8 mouse cellular contexts compared by ENCODE assay signal in genomic region chr6:47176157-47176555, GRCm38 (mm10).
A peak's percentile ranks its signal among the peaks of the same experiment; 100 is the strongest.
DNase-seq lines count a peak whose midpoint lies in the region; ATAC-seq lines count a peak whose summit lies in the region.
"Not testable (repeated sequence)": the region's sequence is repeated elsewhere in the genome, so short reads cannot be mapped to it uniquely, and the experiment has no call there.

No protein-coding gene starts in this region.

- peaks cover 20% of the 10 kb centered on the region for H3K4me1 ChIP-seq in forebrain, embryonic 10.5 days
- peaks cover 14% of the 10 kb centered on the region for H3K4me1 ChIP-seq in forebrain, embryonic 15.5 days
- H3K4me1 ChIP-seq in hindbrain, embryonic 11.5 days (replicated peaks; ENCODE audit: control insufficient read depth, insufficient read depth, low read length); hindbrain, embryonic 16.5 days (ENCODE audit: control insufficient read depth, insufficient read depth, low read depth, low read length); limb, embryonic 12.5 days (replicated peaks); midbrain, embryonic 14.5 days (ENCODE audit: control insufficient read depth, insufficient read depth, low read length); neural tube, embryonic 12.5 days: not testable (repeated sequence)

- 0 out of 2 replicates have a peak overlapping the region, but pooled peaks have one; percentile 33 for H3K4me2 ChIP-seq in forebrain, embryonic 15.5 days (replicated peaks)
- H3K4me2 ChIP-seq in hindbrain, embryonic 11.5 days (replicated peaks; ENCODE audit: low read depth, low read length); midbrain, embryonic 14.5 days (ENCODE audit: low read length): not testable (repeated sequence)
- peak overlapping the region; percentile 47 for H3K4me2 ChIP-seq in hindbrain, embryonic 16.5 days (ENCODE audit: low read length)
- 0 out of 2 replicates have a peak overlapping the region, but pooled peaks have one; percentile 35 for H3K4me2 ChIP-seq in limb, embryonic 12.5 days
- peak overlapping the region; percentile 48; the same call in 1 of the 2 replicates for H3K4me2 ChIP-seq in neural tube, embryonic 12.5 days (replicated peaks)

- not testable (repeated sequence) for DNase-seq in forebrain, embryonic 10.5 days (ENCODE audit: extremely low spot score, low spot score); hindbrain, embryonic 11.5 days (ENCODE audit: low spot score); midbrain, embryonic 14.5 days

- H3K9me3 ChIP-seq in forebrain, embryonic 10.5 days; forebrain, embryonic 15.5 days; hindbrain, embryonic 11.5 days (ENCODE audit: control insufficient read depth, low read length); hindbrain, embryonic 16.5 days (ENCODE audit: control insufficient read depth, low read length); limb, embryonic 12.5 days; midbrain, embryonic 14.5 days (ENCODE audit: control insufficient read depth, low read length); neural tube, embryonic 12.5 days: not testable (repeated sequence)

- ATAC-seq in cerebellum, adult (ENCODE audit: insufficient number of reproducible peaks, low FRiP score, low TSS enrichment): 0 out of 2 replicates have a peak, but pooled peaks have one; percentile 3
- ATAC-seq in forebrain, embryonic 15.5 days (replicated peaks): peak; percentile 45
- peak; percentile 23 for ATAC-seq in hindbrain, embryonic 11.5 days (ENCODE audit: low FRiP score)
- not testable (repeated sequence) for ATAC-seq in hindbrain, embryonic 16.5 days; limb, embryonic 12.5 days (ENCODE audit: insufficient number of reproducible peaks, insufficient read depth, low FRiP score, low TSS enrichment, low read depth)
- ATAC-seq in midbrain, embryonic 14.5 days (ENCODE audit: low FRiP score, low TSS enrichment): 0 out of 2 replicates have a peak, but pooled peaks have one; percentile 18
- ATAC-seq in neural tube, embryonic 12.5 days (ENCODE audit: low FRiP score, low read depth): peak; percentile 59

- not testable (repeated sequence) for H3K36me3 ChIP-seq in forebrain, embryonic 10.5 days (replicated peaks); forebrain, embryonic 15.5 days; hindbrain, embryonic 11.5 days (ENCODE audit: control insufficient read depth, insufficient read depth, low read length); hindbrain, embryonic 16.5 days (ENCODE audit: control insufficient read depth, insufficient read depth, low read length); limb, embryonic 12.5 days; midbrain, embryonic 14.5 days (ENCODE audit: control insufficient read depth, insufficient read depth, low read length); neural tube, embryonic 12.5 days

- not testable (repeated sequence) for H3K27me3 ChIP-seq in forebrain, embryonic 10.5 days (ENCODE audit: poor library complexity, severe bottlenecking); forebrain, embryonic 15.5 days; hindbrain, embryonic 11.5 days (ENCODE audit: control insufficient read depth, insufficient read depth, low read length); hindbrain, embryonic 16.5 days (replicated peaks; ENCODE audit: control insufficient read depth, insufficient read depth, low read length); limb, embryonic 12.5 days; midbrain, embryonic 14.5 days (ENCODE audit: control insufficient read depth, insufficient read depth, low read length); neural tube, embryonic 12.5 days (replicated peaks)

- 59% methylated on average over 3 of the region's 3 CpGs for WGBS in forebrain, embryonic 10.5 days
- 39% methylated on average over 3 of the region's 3 CpGs for WGBS in forebrain, embryonic 15.5 days
- 55% methylated on average over 3 of the region's 3 CpGs for WGBS in hindbrain, embryonic 11.5 days
- WGBS in hindbrain, embryonic 16.5 days: 41% methylated on average over 3 of the region's 3 CpGs
- 64% methylated on average over 3 of the region's 3 CpGs for WGBS in limb, embryonic 12.5 days
- WGBS in midbrain, embryonic 14.5 days: 54% methylated on average over 3 of the region's 3 CpGs
- 44% methylated on average over 3 of the region's 3 CpGs for WGBS in neural tube, embryonic 12.5 days

- H3K4me3 ChIP-seq in forebrain, embryonic 10.5 days: peak overlapping the region; percentile 29
- not testable (repeated sequence) for H3K4me3 ChIP-seq in forebrain, embryonic 15.5 days; hindbrain, embryonic 11.5 days (ENCODE audit: low read depth, low read length); hindbrain, embryonic 16.5 days (ENCODE audit: low read length); limb, embryonic 12.5 days (replicated peaks); midbrain, embryonic 14.5 days (replicated peaks; ENCODE audit: low read depth, low read length); neural tube, embryonic 12.5 days

- H3K27ac ChIP-seq in forebrain, embryonic 10.5 days: peak overlapping the region; percentile 58; the same call in 1 of the 2 replicates
- H3K27ac ChIP-seq in forebrain, embryonic 15.5 days (replicated peaks): peak overlapping the region; percentile 63
- not testable (repeated sequence) for H3K27ac ChIP-seq in hindbrain, embryonic 11.5 days (ENCODE audit: low read depth, low read length); hindbrain, embryonic 16.5 days (ENCODE audit: low read depth, low read length); limb, embryonic 12.5 days; neural tube, embryonic 12.5 days
- H3K27ac ChIP-seq in midbrain, embryonic 14.5 days (replicated peaks; ENCODE audit: low read depth, low read length): peak overlapping the region; percentile 67; the same call in 1 of the 2 replicates

- H3K9ac ChIP-seq in forebrain, embryonic 15.5 days (replicated peaks); hindbrain, embryonic 11.5 days (ENCODE audit: low read depth, low read length); hindbrain, embryonic 16.5 days (ENCODE audit: low read depth, low read length); limb, embryonic 12.5 days (replicated peaks); midbrain, embryonic 14.5 days (replicated peaks; ENCODE audit: low read length); neural tube, embryonic 12.5 days: not testable (repeated sequence)
